Mouse (Mus musculus): ENCODE measurements around the gene Olfr55. TPM values are rescaled to one million over a fixed set of nuclear protein-coding genes. Genes with fewer than 3 reads are reported as not detected.
"Not testable (repeated sequence)": the region's sequence is repeated elsewhere in the genome, so short reads cannot be mapped to it uniquely, and the experiment has no call there.

Olfr55 gene
- polyA plus RNA-seq (2012; rRNA removed) (not detected in 2 replicates), polyA plus RNA-seq (2014; fragmentation: Nextera tagmentation; extraction: Ambion mirVana) (not detected in 2 replicates)

GRCm38 (mm10) chr17:33168147-33168546, at the start of gene Olfr55:
Gene Olfr55 (plus strand): TSS chr17:33168447.
- H3K9me3 ChIP-seq (ENCODE audit: control insufficient read depth, low read length); H3K4me3 ChIP-seq (replicated peaks; ENCODE audit: low read length); ATAC-seq (ENCODE audit: low FRiP score, low read depth); H3K4me2 ChIP-seq (replicated peaks; ENCODE audit: low read depth, low read length, severe bottlenecking); H3K4me1 ChIP-seq (ENCODE audit: control insufficient read depth, insufficient read depth, low read length); H3K36me3 ChIP-seq (ENCODE audit: control insufficient read depth, insufficient read depth, low read length); H3K9ac ChIP-seq (ENCODE audit: low read depth, low read length, severe bottlenecking); H3K27ac ChIP-seq (replicated peaks; ENCODE audit: low read depth, low read length); H3K27me3 ChIP-seq (ENCODE audit: control insufficient read depth, insufficient read depth, low read length); DNase-seq (ENCODE audit: low spot score): not testable (repeated sequence)
- WGBS: 78% methylated on average over 1 of the region's 1 CpGs

- ATAC-seq (ENCODE audit: low FRiP score, low read depth): no peak
Observed at GRCm38 (mm10) chr17:33124546-33124945, 43.7 kb upstream of the Olfr55 start.

GRCm38 (mm10) chr17:33126257-33126656, 42.0 kb upstream of the Olfr55 start:
- Histone ChIP-seq H3K9me3 (ENCODE audit: control insufficient read depth, low read length) (no peaks in the 10 kb centered on the region), H3K9ac (ENCODE audit: low read depth, low read length, severe bottlenecking) (no peak overlapping the region), H3K4me3 (replicated peaks; ENCODE audit: low read length) (no peak overlapping the region), H3K27me3 (ENCODE audit: control insufficient read depth, insufficient read depth, low read length) (no peaks in the 10 kb centered on the region), H3K27ac (replicated peaks; ENCODE audit: low read depth, low read length) (no peak overlapping the region), H3K36me3 (ENCODE audit: control insufficient read depth, insufficient read depth, low read length) (no peaks in the 10 kb centered on the region), H3K4me1 (ENCODE audit: control insufficient read depth, insufficient read depth, low read length) (no peaks in the 10 kb centered on the region), H3K4me2 (replicated peaks; ENCODE audit: low read depth, low read length, severe bottlenecking) (no peak overlapping the region)
- WGBS: 68% methylated on average over 2 of the region's 2 CpGs
- no peak for ATAC-seq (ENCODE audit: low FRiP score, low read depth)
- no peak for DNase-seq (ENCODE audit: low spot score)
- no peak for TF ChIP-seq POLR2A (IDR thresholded peaks at IDR 0.05; ENCODE audit: borderline replicate concordance, extremely low read depth, insufficient read depth, insufficient read length)

More at GRCm38 (mm10) chr17:33124546-33124945, 43.7 kb upstream of the Olfr55 start:
- DNase-seq (ENCODE audit: low spot score): no peak
- no peak overlapping the region for H3K4me3 ChIP-seq (replicated peaks; ENCODE audit: low read length)
- no peaks in the 10 kb centered on the region for H3K27me3 ChIP-seq (ENCODE audit: control insufficient read depth, insufficient read depth, low read length)
- H3K27ac ChIP-seq (replicated peaks; ENCODE audit: low read depth, low read length): no peak overlapping the region
- H3K9ac ChIP-seq (ENCODE audit: low read depth, low read length, severe bottlenecking): no peak overlapping the region
- no peaks in the 10 kb centered on the region for H3K9me3 ChIP-seq (ENCODE audit: control insufficient read depth, low read length)
- H3K4me1 ChIP-seq (ENCODE audit: control insufficient read depth, insufficient read depth, low read length): no peaks in the 10 kb centered on the region
- no peaks in the 10 kb centered on the region for H3K36me3 ChIP-seq (ENCODE audit: control insufficient read depth, insufficient read depth, low read length)
- TF ChIP-seq POLR2A (IDR thresholded peaks at IDR 0.05; ENCODE audit: borderline replicate concordance, extremely low read depth, insufficient read depth, insufficient read length): no peak
- no peak overlapping the region for H3K4me2 ChIP-seq (replicated peaks; ENCODE audit: low read depth, low read length, severe bottlenecking)

- no peak for DNase-seq (ENCODE audit: low spot score)
- 76% methylated on average over 18 of the region's 18 CpGs for WGBS
- ATAC-seq (ENCODE audit: low FRiP score, low read depth): no peak
- no peak for TF ChIP-seq POLR2A (IDR thresholded peaks at IDR 0.05; ENCODE audit: borderline replicate concordance, extremely low read depth, insufficient read depth, insufficient read length)
- no peak within 1 kb of the TSS for H3K9ac ChIP-seq (ENCODE audit: low read depth, low read length, severe bottlenecking)
- no peaks in the 10 kb centered on the region for H3K27me3 ChIP-seq (ENCODE audit: control insufficient read depth, insufficient read depth, low read length)
- no peak within 1 kb of the TSS for H3K27ac ChIP-seq (replicated peaks; ENCODE audit: low read depth, low read length)
- H3K4me3 ChIP-seq (replicated peaks; ENCODE audit: low read length): no peak within 1 kb of the TSS
- H3K36me3 ChIP-seq (ENCODE audit: control insufficient read depth, insufficient read depth, low read length): no peaks in the 10 kb centered on the region
- no peaks in the 10 kb centered on the region for H3K4me1 ChIP-seq (ENCODE audit: control insufficient read depth, insufficient read depth, low read length)
- H3K9me3 ChIP-seq (ENCODE audit: control insufficient read depth, low read length): no peaks in the 10 kb centered on the region
- H3K4me2 ChIP-seq (replicated peaks; ENCODE audit: low read depth, low read length, severe bottlenecking): no peak within 1 kb of the TSS
Observed at GRCm38 (mm10) chr17:33139261-33139820, 28.9 kb upstream of the Olfr55 start, which contains the start of gene Morc2b. Gene Morc2b (minus strand): TSS chr17:33139683.

- not testable (repeated sequence) for H3K4me2 ChIP-seq (replicated peaks; ENCODE audit: low read depth, low read length, severe bottlenecking); H3K4me3 ChIP-seq (replicated peaks; ENCODE audit: low read length); H3K9ac ChIP-seq (ENCODE audit: low read depth, low read length, severe bottlenecking); H3K27me3 ChIP-seq (ENCODE audit: control insufficient read depth, insufficient read depth, low read length); H3K36me3 ChIP-seq (ENCODE audit: control insufficient read depth, insufficient read depth, low read length); H3K9me3 ChIP-seq (ENCODE audit: control insufficient read depth, low read length); H3K27ac ChIP-seq (replicated peaks; ENCODE audit: low read depth, low read length); ATAC-seq (ENCODE audit: low FRiP score, low read depth); H3K4me1 ChIP-seq (ENCODE audit: control insufficient read depth, insufficient read depth, low read length); DNase-seq (ENCODE audit: low spot score)
- no CpG with 5 or more reads among the region's 2 CpGs for WGBS
Observed at GRCm38 (mm10) chr17:33191002-33191401, 22.8 kb downstream of the Olfr55 start, which contains the start of gene Olfr239. Gene Olfr239 (plus strand): TSS chr17:33191302.

GRCm38 (mm10) chr17:33221590-33221989, 53.3 kb downstream of the Olfr55 start, which contains the start of gene Olfr1564:
Gene Olfr1564 (minus strand): TSS chr17:33221690.
- WGBS: 83% methylated on average over 2 of the region's 2 CpGs
- H3K4me1 ChIP-seq (ENCODE audit: control insufficient read depth, insufficient read depth, low read length): no peaks in the 10 kb centered on the region
- ATAC-seq (ENCODE audit: low FRiP score, low read depth) (no peak), DNase-seq (ENCODE audit: low spot score) (no peak)
- peaks cover 5% of the 10 kb centered on the region for H3K9me3 ChIP-seq (ENCODE audit: control insufficient read depth, low read length)
- no peak within 1 kb of the TSS for H3K4me3 ChIP-seq (replicated peaks; ENCODE audit: low read length)
- no peak within 1 kb of the TSS for H3K4me2 ChIP-seq (replicated peaks; ENCODE audit: low read depth, low read length, severe bottlenecking)
- no peak for TF ChIP-seq POLR2A (IDR thresholded peaks at IDR 0.05; ENCODE audit: borderline replicate concordance, extremely low read depth, insufficient read depth, insufficient read length)
- no peaks in the 10 kb centered on the region for H3K27me3 ChIP-seq (ENCODE audit: control insufficient read depth, insufficient read depth, low read length)
- no peak within 1 kb of the TSS for H3K27ac ChIP-seq (replicated peaks; ENCODE audit: low read depth, low read length)
- no peak within 1 kb of the TSS for H3K9ac ChIP-seq (ENCODE audit: low read depth, low read length, severe bottlenecking)
- no peaks in the 10 kb centered on the region for H3K36me3 ChIP-seq (ENCODE audit: control insufficient read depth, insufficient read depth, low read length)

Other genes starting within 250 kb of the Olfr55 start
- gene Cyp4f13, start 221.0 kb upstream of the Olfr55 start, polyA plus RNA-seq (2012; rRNA removed): 22.1 and 23.6 TPM in 2 replicates
- 11.7 and 12.8 TPM in 2 replicates for gene Cyp4f13, start 221.0 kb upstream of the Olfr55 start, polyA plus RNA-seq (2014; fragmentation: Nextera tagmentation; extraction: Ambion mirVana)
- 4.0 and 5.2 TPM in 2 replicates for gene Zfp472, start 202.6 kb upstream of the Olfr55 start, polyA plus RNA-seq (2012; rRNA removed)
- gene Zfp472, start 202.6 kb upstream of the Olfr55 start, polyA plus RNA-seq (2014; fragmentation: Nextera tagmentation; extraction: Ambion mirVana): 11.1 and 11.6 TPM in 2 replicates
- 9.3 and 10.3 TPM in 2 replicates for gene Zfp952, start 175.3 kb upstream of the Olfr55 start, polyA plus RNA-seq (2012; rRNA removed)
- gene Zfp952, start 175.3 kb upstream of the Olfr55 start, polyA plus RNA-seq (2014; fragmentation: Nextera tagmentation; extraction: Ambion mirVana): 10.7 and 13.3 TPM in 2 replicates
- 5.5 and 7.6 TPM in 2 replicates for gene Zfp763, start 135.0 kb upstream of the Olfr55 start, polyA plus RNA-seq (2012; rRNA removed)
- 13.0 and 15.1 TPM in 2 replicates for gene Zfp763, start 135.0 kb upstream of the Olfr55 start, polyA plus RNA-seq (2014; fragmentation: Nextera tagmentation; extraction: Ambion mirVana)
- not detected in 2 replicates for gene 4921501E09Rik, start 100.4 kb upstream of the Olfr55 start, polyA plus RNA-seq (2012; rRNA removed)
- not detected in 2 replicates for gene 4921501E09Rik, start 100.4 kb upstream of the Olfr55 start, polyA plus RNA-seq (2014; fragmentation: Nextera tagmentation; extraction: Ambion mirVana)
- gene Zfp563, start 79.1 kb upstream of the Olfr55 start, polyA plus RNA-seq (2012; rRNA removed): 4.8 and 6.0 TPM in 2 replicates
- 9.8 and 10.5 TPM in 2 replicates for gene Zfp563, start 79.1 kb upstream of the Olfr55 start, polyA plus RNA-seq (2014; fragmentation: Nextera tagmentation; extraction: Ambion mirVana)
- gene Morc2b, start 28.8 kb upstream of the Olfr55 start, polyA plus RNA-seq (2012; rRNA removed): 0.10 TPM in 1 of 2 replicates, not detected in the other
- gene Morc2b, start 28.8 kb upstream of the Olfr55 start, polyA plus RNA-seq (2014; fragmentation: Nextera tagmentation; extraction: Ambion mirVana): not detected in 2 replicates
- not detected in 2 replicates for gene Olfr239, start 22.9 kb downstream of the Olfr55 start, polyA plus RNA-seq (2012; rRNA removed)
- gene Olfr239, start 22.9 kb downstream of the Olfr55 start, polyA plus RNA-seq (2014; fragmentation: Nextera tagmentation; extraction: Ambion mirVana): not detected in 2 replicates
- gene Olfr1564, start 53.2 kb downstream of the Olfr55 start, polyA plus RNA-seq (2012; rRNA removed): 0.29 and 0.67 TPM in 2 replicates
- gene Olfr1564, start 53.2 kb downstream of the Olfr55 start, polyA plus RNA-seq (2014; fragmentation: Nextera tagmentation; extraction: Ambion mirVana): not detected in 2 replicates
- 5.5 and 7.0 TPM in 2 replicates for gene Zfp955a, start 86.7 kb downstream of the Olfr55 start, polyA plus RNA-seq (2012; rRNA removed)
- gene Zfp955a, start 86.7 kb downstream of the Olfr55 start, polyA plus RNA-seq (2014; fragmentation: Nextera tagmentation; extraction: Ambion mirVana): 16.7 and 18.8 TPM in 2 replicates
- gene Olfr63, start 96.2 kb downstream of the Olfr55 start, polyA plus RNA-seq (2012; rRNA removed): not detected in 2 replicates
- 0.03 TPM in 1 of 2 replicates, not detected in the other for gene Olfr63, start 96.2 kb downstream of the Olfr55 start, polyA plus RNA-seq (2014; fragmentation: Nextera tagmentation; extraction: Ambion mirVana)
- gene Zfp955b, start 121.1 kb downstream of the Olfr55 start, polyA plus RNA-seq (2012; rRNA removed): 6.2 and 7.9 TPM in 2 replicates
- 9.9 and 10.9 TPM in 2 replicates for gene Zfp955b, start 121.1 kb downstream of the Olfr55 start, polyA plus RNA-seq (2014; fragmentation: Nextera tagmentation; extraction: Ambion mirVana)
- gene Zfp81, start 190.4 kb downstream of the Olfr55 start, polyA plus RNA-seq (2012; rRNA removed): 6.4 and 8.5 TPM in 2 replicates
- 13.7 and 14.6 TPM in 2 replicates for gene Zfp81, start 190.4 kb downstream of the Olfr55 start, polyA plus RNA-seq (2014; fragmentation: Nextera tagmentation; extraction: Ambion mirVana)
- gene Zfp101, start 226.2 kb downstream of the Olfr55 start, polyA plus RNA-seq (2012; rRNA removed): 31.5 and 40.2 TPM in 2 replicates
- 19.1 and 20.1 TPM in 2 replicates for gene Zfp101, start 226.2 kb downstream of the Olfr55 start, polyA plus RNA-seq (2014; fragmentation: Nextera tagmentation; extraction: Ambion mirVana)

All from limb, embryonic 14.5 days (tissue).